Mouse (Mus musculus): ENCODE measurements at regions not wholly inside any gene's neighbourhood (a gene's known extent, or its start where the extent isn't known, plus 50 kb on each side); places are given as distances from the start of the nearest gene placed in this dataset.
A peak's percentile ranks its signal among the peaks of the same experiment; 100 is the strongest.

GRCm38 (mm10) chr7:51722420-51722819, 100.6 kb downstream of the Slc17a6 start:
- Histone ChIP-seq H3K4me1 (replicated peaks; ENCODE audit: control insufficient read depth in 2 of 2, insufficient read depth in 2 of 2, low read length in 1 of 2) (no peaks in the 10 kb centered on the region), H3K9me3 (ENCODE audit: control insufficient read depth, low read length) (no peaks in the 10 kb centered on the region), H3K4me3 (ENCODE audit: insufficient read depth in 1 of 2, low read depth in 2 of 2, low read length in 2 of 2) (no peak overlapping the region), H3K4me2 (ENCODE audit: low read depth) (no peak overlapping the region), H3K9ac (replicated peaks) (no peak overlapping the region), H3K36me3 (replicated peaks; ENCODE audit: control insufficient read depth, insufficient read depth, low read depth) (no peaks in the 10 kb centered on the region), H3K27me3 (ENCODE audit: control insufficient read depth, insufficient read depth, low read length) (no peaks in the 10 kb centered on the region), H3K27ac (no peak overlapping the region)
- TF ChIP-seq EP300 (IDR thresholded peaks at IDR 0.05; ENCODE audit: low read depth): no peak
- no peak for TF ChIP-seq CTCF (IDR thresholded peaks at IDR 0.05; ENCODE audit: low read depth)
- 53% methylated on average over 5 of the region's 5 CpGs for WGBS (ENCODE audit: insufficient replicate concordance)
- DNase-seq (ENCODE audit: low read depth in 3 of 3, low spot score in 3 of 3) (no peak), ATAC-seq (ENCODE audit: insufficient read depth) (no peak)

DNA sequence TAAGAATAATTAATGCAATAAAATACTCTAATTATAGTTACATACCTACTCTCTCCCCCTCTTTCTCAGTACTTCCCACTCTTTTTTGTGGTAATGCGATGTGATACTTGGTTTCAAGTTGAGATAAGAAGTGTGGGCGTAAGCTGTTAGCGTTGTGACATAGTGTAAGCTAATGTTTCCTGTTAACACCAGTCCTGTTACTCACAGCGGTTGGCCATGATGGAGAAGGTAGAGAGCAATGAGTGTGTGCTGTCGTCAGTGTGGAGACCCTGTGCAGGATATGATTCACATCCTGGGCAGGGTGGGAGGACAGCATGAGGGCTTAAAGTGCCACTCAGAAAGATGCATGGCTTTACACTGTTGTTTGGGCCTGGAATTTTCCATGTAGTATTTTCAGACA, 102.1 kb downstream of the Slc17a6 start:
- H3K9ac ChIP-seq (replicated peaks): no peak overlapping the region
- no peak overlapping the region for H3K27ac ChIP-seq
- no peaks in the 10 kb centered on the region for H3K4me1 ChIP-seq (replicated peaks; ENCODE audit: control insufficient read depth in 2 of 2, insufficient read depth in 2 of 2, low read length in 1 of 2)
- 17% methylated on average over 5 of the region's 5 CpGs for WGBS (ENCODE audit: insufficient replicate concordance)
- ATAC-seq (ENCODE audit: insufficient read depth): no peak
- no peak overlapping the region for H3K4me2 ChIP-seq (ENCODE audit: low read depth)
- DNase-seq (ENCODE audit: low read depth in 3 of 3, low spot score in 3 of 3): peak in 1 of 3 experiments; percentile 1
- H3K27me3 ChIP-seq (ENCODE audit: control insufficient read depth, insufficient read depth, low read length): no peaks in the 10 kb centered on the region
- TF ChIP-seq EP300 (IDR thresholded peaks at IDR 0.05; ENCODE audit: low read depth): no peak
- no peak for TF ChIP-seq CTCF (IDR thresholded peaks at IDR 0.05; ENCODE audit: low read depth)
- H3K4me3 ChIP-seq (ENCODE audit: insufficient read depth in 1 of 2, low read depth in 2 of 2, low read length in 2 of 2): no peak overlapping the region
- no peaks in the 10 kb centered on the region for H3K36me3 ChIP-seq (replicated peaks; ENCODE audit: control insufficient read depth, insufficient read depth, low read depth)
- H3K9me3 ChIP-seq (ENCODE audit: control insufficient read depth, low read length): no peaks in the 10 kb centered on the region

GRCm38 (mm10) chr7:51736285-51736684, 114.5 kb downstream of the Slc17a6 start:
- 33% methylated on average over 2 of the region's 2 CpGs for WGBS (ENCODE audit: insufficient replicate concordance)
- no peak for ATAC-seq (ENCODE audit: insufficient read depth)
- Histone ChIP-seq H3K36me3 (replicated peaks; ENCODE audit: control insufficient read depth, insufficient read depth, low read depth) (no peaks in the 10 kb centered on the region), H3K9me3 (ENCODE audit: control insufficient read depth, low read length) (no peaks in the 10 kb centered on the region), H3K9ac (replicated peaks) (no peak overlapping the region), H3K27ac (no peak overlapping the region), H3K27me3 (ENCODE audit: control insufficient read depth, insufficient read depth, low read length) (no peaks in the 10 kb centered on the region), H3K4me1 (replicated peaks; ENCODE audit: control insufficient read depth in 2 of 2, insufficient read depth in 2 of 2, low read length in 1 of 2) (no peaks in the 10 kb centered on the region), H3K4me2 (ENCODE audit: low read depth) (no peak overlapping the region), H3K4me3 (ENCODE audit: insufficient read depth in 1 of 2, low read depth in 2 of 2, low read length in 2 of 2) (no peak overlapping the region)
- no peak for DNase-seq (ENCODE audit: low read depth in 3 of 3, low spot score in 3 of 3)
- TF ChIP-seq CTCF (IDR thresholded peaks at IDR 0.05; ENCODE audit: low read depth) (no peak), EP300 (IDR thresholded peaks at IDR 0.05; ENCODE audit: low read depth) (no peak)

DNA sequence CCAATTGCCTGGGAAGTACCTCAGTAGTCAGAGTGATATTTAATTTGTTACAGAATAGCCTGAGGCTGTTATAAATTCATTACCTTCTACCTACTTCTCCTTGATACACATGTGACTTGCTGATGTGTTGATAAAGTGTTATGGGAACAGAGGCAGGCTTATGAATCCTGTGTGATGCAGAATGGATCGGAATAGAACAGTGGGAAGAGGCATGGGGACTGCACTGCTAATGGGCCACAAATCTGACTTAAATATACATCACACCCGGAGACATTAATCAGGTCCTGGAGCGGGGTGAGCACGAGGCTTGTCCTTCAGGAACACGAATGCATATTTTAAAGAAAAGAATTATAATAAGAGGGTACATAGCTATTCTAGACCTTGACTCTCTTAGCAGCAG, 117.8 kb downstream of the Slc17a6 start:
- no peaks in the 10 kb centered on the region for H3K9me3 ChIP-seq (ENCODE audit: control insufficient read depth, low read length)
- 56% methylated on average over 5 of the region's 5 CpGs for WGBS (ENCODE audit: insufficient replicate concordance)
- TF ChIP-seq CTCF (IDR thresholded peaks at IDR 0.05; ENCODE audit: low read depth): no peak
- no peak for TF ChIP-seq EP300 (IDR thresholded peaks at IDR 0.05; ENCODE audit: low read depth)
- no peak overlapping the region for H3K4me3 ChIP-seq (ENCODE audit: insufficient read depth in 1 of 2, low read depth in 2 of 2, low read length in 2 of 2)
- no peak overlapping the region for H3K9ac ChIP-seq (replicated peaks)
- no peak overlapping the region for H3K4me2 ChIP-seq (ENCODE audit: low read depth)
- no peaks in the 10 kb centered on the region for H3K36me3 ChIP-seq (replicated peaks; ENCODE audit: control insufficient read depth, insufficient read depth, low read depth)
- DNase-seq (ENCODE audit: low read depth in 3 of 3, low spot score in 3 of 3): no peak
- no peaks in the 10 kb centered on the region for H3K4me1 ChIP-seq (replicated peaks; ENCODE audit: control insufficient read depth in 2 of 2, insufficient read depth in 2 of 2, low read length in 1 of 2)
- ATAC-seq (ENCODE audit: insufficient read depth): no peak
- H3K27ac ChIP-seq: no peak overlapping the region
- no peaks in the 10 kb centered on the region for H3K27me3 ChIP-seq (ENCODE audit: control insufficient read depth, insufficient read depth, low read length)

GRCm38 (mm10) chr7:51740928-51741327, 119.1 kb downstream of the Slc17a6 start:
- no peak for DNase-seq (ENCODE audit: low read depth in 3 of 3, low spot score in 3 of 3)
- Histone ChIP-seq H3K9ac (replicated peaks) (no peak overlapping the region), H3K27ac (no peak overlapping the region), H3K9me3 (ENCODE audit: control insufficient read depth, low read length) (no peaks in the 10 kb centered on the region), H3K36me3 (replicated peaks; ENCODE audit: control insufficient read depth, insufficient read depth, low read depth) (no peaks in the 10 kb centered on the region), H3K4me3 (ENCODE audit: insufficient read depth in 1 of 2, low read depth in 2 of 2, low read length in 2 of 2) (no peak overlapping the region), H3K27me3 (ENCODE audit: control insufficient read depth, insufficient read depth, low read length) (no peaks in the 10 kb centered on the region), H3K4me1 (replicated peaks; ENCODE audit: control insufficient read depth in 2 of 2, insufficient read depth in 2 of 2, low read length in 1 of 2) (no peaks in the 10 kb centered on the region), H3K4me2 (ENCODE audit: low read depth) (no peak overlapping the region)
- no peak for ATAC-seq (ENCODE audit: insufficient read depth)
- TF ChIP-seq CTCF (IDR thresholded peaks at IDR 0.05; ENCODE audit: low read depth) (no peak), EP300 (IDR thresholded peaks at IDR 0.05; ENCODE audit: low read depth) (no peak)
- 66% methylated on average over 5 of the region's 5 CpGs for WGBS (ENCODE audit: insufficient replicate concordance)

Measured in liver, embryonic 14.5 days (tissue).